9 mouse cellular contexts compared by ENCODE assay signal in genomic region chr6:99327721-99328120, GRCm38 (mm10).
DNase-seq lines count a peak whose midpoint lies in the region; ATAC-seq and TF ChIP-seq lines count a peak whose summit lies in the region.
"Had no signal": no experiment of that assay in that cellular context is flagged by ENCODE, and none has a peak within 500 bp of the region (broad histone marks: within the 10 kb centered on the region; RNA-seq: fewer than 3 reads in every experiment).

No protein-coding gene starts in this region.

- no peaks in the 10 kb centered on the region for H3K79me3 ChIP-seq in C2C12 (ENCODE audit: low read depth)

- no peaks in the 10 kb centered on the region for H3K9me3 ChIP-seq in heart, embryonic 12.5 days (replicated peaks)
- H3K9me3 ChIP-seq in lung, embryonic 14.5 days (ENCODE audit: low read depth, low read length) = no peaks in the 10 kb centered on the region
- H3K9me3 ChIP-seq: midbrain, embryonic 15.5 days had no signal

- no peak overlapping the region for H3K4me2 ChIP-seq in heart, embryonic 12.5 days
- H3K4me2 ChIP-seq in lung, embryonic 14.5 days = no peak overlapping the region
- H3K4me2 ChIP-seq: midbrain, embryonic 15.5 days had no signal

- TF ChIP-seq CTCF in C2C12 (IDR thresholded peaks at IDR 0.05; ENCODE audit: control insufficient read depth, insufficient read depth, insufficient read length) = no peak
- TF ChIP-seq CTCF in embryonic fibroblast, embryonic 13.5 days (IDR thresholded peaks at IDR 0.05; ENCODE audit: borderline replicate concordance, insufficient read depth, low read length) = no peak
- no peak for TF ChIP-seq CTCF in lung, embryonic 14.5 days (IDR thresholded peaks at IDR 0.05; ENCODE audit: low read depth)

- H3K4me3 ChIP-seq in heart, embryonic 12.5 days = no peak overlapping the region
- H3K4me3 ChIP-seq in C2C12 (ENCODE audit: insufficient read depth, poor library complexity, severe bottlenecking) = no peak overlapping the region
- H3K4me3 ChIP-seq in embryonic fibroblast, embryonic 13.5 days (ENCODE audit: insufficient read depth, low read length) = no peak overlapping the region
- no peak overlapping the region for H3K4me3 ChIP-seq in lung, embryonic 14.5 days (ENCODE audit: low read depth, low read length)
- H3K4me3 ChIP-seq: midbrain, embryonic 15.5 days had no signal

- no peak overlapping the region for H3K9ac ChIP-seq in heart, embryonic 12.5 days
- no peak overlapping the region for H3K9ac ChIP-seq in lung, embryonic 14.5 days
- H3K9ac ChIP-seq: midbrain, embryonic 15.5 days had no signal

- no peak overlapping the region for H3K27ac ChIP-seq in heart, embryonic 12.5 days (ENCODE audit: poor library complexity, severe bottlenecking)
- H3K27ac ChIP-seq in embryonic fibroblast, embryonic 13.5 days (ENCODE audit: insufficient read depth, low read length) = peak overlapping the region; percentile 91
- H3K27ac ChIP-seq in lung, embryonic 14.5 days (ENCODE audit: low read depth) = no peak overlapping the region
- H3K27ac ChIP-seq: midbrain, embryonic 15.5 days had no signal

- H3K79me2 ChIP-seq in C2C12 (ENCODE audit: control insufficient read depth, insufficient read depth) = no peaks in the 10 kb centered on the region

- ATAC-seq in heart, embryonic 12.5 days (ENCODE audit: insufficient number of reproducible peaks, low FRiP score) = no peak
- ATAC-seq in lung, embryonic 14.5 days (ENCODE audit: insufficient read depth) = peak; percentile 38; the same call in 1 of the 2 replicates
- ATAC-seq: midbrain, embryonic 15.5 days had no signal

- H3ac ChIP-seq in C2C12 (ENCODE audit: control insufficient read depth, insufficient read length, low read depth) = no peak overlapping the region

- no peak for TF ChIP-seq POLR2A in embryonic fibroblast, embryonic 13.5 days (IDR thresholded peaks at IDR 0.05; ENCODE audit: low read depth, low read length)

- no peaks in the 10 kb centered on the region for H3K27me3 ChIP-seq in heart, embryonic 12.5 days (replicated peaks)
- H3K27me3 ChIP-seq in C2C12 (ENCODE audit: control insufficient read depth, insufficient read depth, insufficient read length) = no peaks in the 10 kb centered on the region
- H3K27me3 ChIP-seq in lung, embryonic 14.5 days (ENCODE audit: insufficient read depth, low read length) = no peaks in the 10 kb centered on the region
- H3K27me3 ChIP-seq: midbrain, embryonic 15.5 days had no signal

- peak; percentile 52 to 75 for DNase-seq in heart, adult 18-20 months
- peak; percentile 38 for DNase-seq in lung, embryonic 14.5 days
- DNase-seq in retina, embryonic 14.5 days (ENCODE audit: low spot score) = no peak
- no peak for DNase-seq in c-Kit-positive CD71-positive TER-119-positive erythroid progenitor cells, embryonic 14.5 days (ENCODE audit: low spot score)
- no peak for DNase-seq in layer of hippocampus, adult 18-20 months (ENCODE audit: low spot score in 2 of 2)

- no peaks in the 10 kb centered on the region for H3K36me3 ChIP-seq in heart, embryonic 12.5 days
- no peaks in the 10 kb centered on the region for H3K36me3 ChIP-seq in C2C12 (ENCODE audit: control insufficient read depth, insufficient read depth)
- no peaks in the 10 kb centered on the region for H3K36me3 ChIP-seq in lung, embryonic 14.5 days (ENCODE audit: insufficient read depth)
- H3K36me3 ChIP-seq: midbrain, embryonic 15.5 days had no signal

- WGBS in heart, embryonic 12.5 days = 74% methylated on average over 11 of the region's 11 CpGs
- WGBS in lung, embryonic 14.5 days = 53% methylated on average over 11 of the region's 11 CpGs

- no peaks in the 10 kb centered on the region for H3K4me1 ChIP-seq in heart, embryonic 12.5 days (replicated peaks)
- peaks cover 12% of the 10 kb centered on the region for H3K4me1 ChIP-seq in embryonic fibroblast, embryonic 13.5 days (ENCODE audit: control insufficient read depth, insufficient read depth, low read length)
- peaks cover 10% of the 10 kb centered on the region; the same call in 1 of the 2 replicates for H3K4me1 ChIP-seq in lung, embryonic 14.5 days (ENCODE audit: insufficient read depth)
- H3K4me1 ChIP-seq: midbrain, embryonic 15.5 days had no signal

TF ChIP-seq in C2C12, 6 proteins besides CTCF, POLR2A, EP300 and RAD21:
- TF ChIP-seq USF1 (IDR thresholded peaks at IDR 0.05; ENCODE audit: low read depth) (no peak), MYOD1 (IDR thresholded peaks at IDR 0.05; ENCODE audit: control insufficient read depth, insufficient read length, low read depth) (peak; percentile 38)

Comparison
In these comparisons a context has a peak if more than half of its experiments do, and no peak if none do; other contexts are left out.
1. DNase-seq: peak in heart, adult 18-20 months (2 of 2) and lung, embryonic 14.5 days (single experiment); none in retina, embryonic 14.5 days (single experiment), c-Kit-positive CD71-positive TER-119-positive erythroid progenitor cells, embryonic 14.5 days (single experiment) and layer of hippocampus, adult 18-20 months (0 of 2).